8 mouse cellular contexts compared by ENCODE assay signal in genomic region chr9:107627387-107628255, GRCm38 (mm10). TPM values are rescaled to one million over a fixed set of nuclear protein-coding genes. Genes with fewer than 3 reads are reported as not detected.
DNase-seq lines count a peak whose midpoint lies in the region; ATAC-seq and TF ChIP-seq lines count a peak whose summit lies in the region.

No protein-coding gene starts in this region.

- no peaks in the 10 kb centered on the region for H3K9me3 ChIP-seq in E14TG2a.4 (ENCODE audit: low read length)
- H3K9me3 ChIP-seq in heart, embryonic 15.5 days (replicated peaks) = no peaks in the 10 kb centered on the region

- peaks cover 100% of the 10 kb centered on the region for H3K79me2 ChIP-seq in macrophage (ENCODE audit: inconsistent target)

- 32% methylated on average over 20 of the region's 20 CpGs for WGBS in heart, embryonic 15.5 days
- 65% methylated on average over 19 of the region's 20 CpGs for WGBS in macrophage (ENCODE audit: missing documents)

- H3K36me3 ChIP-seq in E14TG2a.4 (ENCODE audit: insufficient read depth, low read length) (peaks cover 25% of the 10 kb centered on the region), macrophage (ENCODE audit: inconsistent target) (peaks cover 8% of the 10 kb centered on the region; the same call in 1 of the 2 replicates)
- H3K36me3 ChIP-seq in heart, embryonic 15.5 days = peaks cover 13% of the 10 kb centered on the region; the same call in 1 of the 2 replicates

- peaks cover 13% of the 10 kb centered on the region for H3K27me3 ChIP-seq in E14TG2a.4 (ENCODE audit: insufficient read depth, low read length)
- H3K27me3 ChIP-seq in heart, embryonic 15.5 days = no peaks in the 10 kb centered on the region

- H3K4me2 ChIP-seq in heart, embryonic 15.5 days = peak overlapping the region; percentile 94

- peaks cover 92% of the 10 kb centered on the region for H3K4me1 ChIP-seq in E14TG2a.4 (replicated peaks; ENCODE audit: low read depth, low read length)
- H3K4me1 ChIP-seq in heart, embryonic 15.5 days (replicated peaks) = peaks cover 94% of the 10 kb centered on the region

- H3K4me3 ChIP-seq in E14TG2a.4 (replicated peaks; ENCODE audit: low read length) (peak overlapping the region; percentile 68), macrophage (ENCODE audit: inconsistent target) (no peak overlapping the region)
- no peak overlapping the region; the same call in 1 of the 2 replicates for H3K4me3 ChIP-seq in heart, embryonic 15.5 days

- peak; percentile 33 for DNase-seq in gastrocnemius, postnatal 10 days
- DNase-seq in gastrocnemius, postnatal 4 days (ENCODE audit: low spot score in 2 of 2) = no peak
- no peak for DNase-seq in embryo, embryonic 11 days
- no peak for DNase-seq in right cerebral cortex, postnatal 4 days

- no peak for TF ChIP-seq CTCF in E14TG2a.4 (conservative IDR thresholded peaks at IDR 0.05; ENCODE audit: low read length)

- peak overlapping the region; percentile 89 for H3K27ac ChIP-seq in heart, embryonic 15.5 days
- peak overlapping the region; percentile 78 for H3K27ac ChIP-seq in macrophage

- peak overlapping the region; percentile 44 for H3K9ac ChIP-seq in heart, embryonic 15.5 days

- no peak for ATAC-seq in heart, embryonic 15.5 days (replicated peaks; ENCODE audit: insufficient number of reproducible peaks, insufficient read depth, low FRiP score, low read depth)
- no peak for ATAC-seq in frontal cortex, adult (ENCODE audit: low TSS enrichment)

RNA-seq across cellular contexts. Expression of gene Gnai2, which starts 7.5 kb away (rescaled TPM):
- total RNA-seq in gastrocnemius, postnatal 10 days (2021) = 100 to 1,000 TPM; 193 to 231 TPM
- total RNA-seq in gastrocnemius, postnatal 4 days (2021) = 100 to 1,000 TPM; 307 to 340 TPM
- polyA plus RNA-seq in heart, embryonic 15.5 days (2015; fragmentation: Nextera tagmentation; extraction: Ambion mirVana) = 367 and 431 TPM in 2 replicates
- total RNA-seq in macrophage (2018; cell fraction: chromatin; rRNA removed) = 100 to 1,000 TPM in 23 of 26 experiments, 10 to 100 TPM in 3; 71.0 to 453 (median 221) TPM
- 100 to 1,000 TPM; 541 to 697 (median 633) TPM for total RNA-seq in macrophage (2018; cell fraction: cytosol; rRNA removed)
- total RNA-seq in macrophage (2018; cell fraction: nucleus; rRNA removed) = 100 to 1,000 TPM; 118 to 431 (median 271) TPM
- 624 to 802 TPM (median 682 TPM) in 3 replicates for polyA plus RNA-seq in macrophage (2018)

RNA-seq across cellular contexts. Expression of gene Sema3b, which starts 18.6 kb away (rescaled TPM):
- total RNA-seq in gastrocnemius, postnatal 10 days (2021) = 10 to 100 TPM; 41.8 to 51.3 TPM
- 10 to 100 TPM; 50.9 to 52.0 TPM for total RNA-seq in gastrocnemius, postnatal 4 days (2021)
- 9.7 and 10.7 TPM in 2 replicates for polyA plus RNA-seq in heart, embryonic 15.5 days (2015; fragmentation: Nextera tagmentation; extraction: Ambion mirVana)
- total RNA-seq in macrophage (2018; cell fraction: chromatin; rRNA removed) = 1 to 10 TPM in 3 of 26 experiments, under 1 TPM in 14, not detected in 9; 0.17 to 2.2 (median 0.60) TPM
- total RNA-seq in macrophage (2018; cell fraction: cytosol; rRNA removed) = under 1 TPM in 3 of 26 experiments, not detected in 23; 0.03 to 0.14 (median 0.06) TPM
- total RNA-seq in macrophage (2018; cell fraction: nucleus; rRNA removed) = 1 to 10 TPM in 1 of 26 experiments, under 1 TPM in 4, not detected in 21; 0.11 to 1.0 (median 0.30) TPM
- not detected in 3 replicates for polyA plus RNA-seq in macrophage (2018)

RNA-seq across cellular contexts. Expression of gene Ifrd2, which starts 40.2 kb away (rescaled TPM):
- 10 to 100 TPM; 34.6 to 40.4 TPM for total RNA-seq in gastrocnemius, postnatal 10 days (2021)
- total RNA-seq in gastrocnemius, postnatal 4 days (2021) = 10 to 100 TPM; 31.8 to 35.2 TPM
- 31.7 and 45.7 TPM in 2 replicates for polyA plus RNA-seq in heart, embryonic 15.5 days (2015; fragmentation: Nextera tagmentation; extraction: Ambion mirVana)
- 10 to 100 TPM in 7 of 26 experiments, 1 to 10 TPM in 19; 2.6 to 17.1 (median 7.9) TPM for total RNA-seq in macrophage (2018; cell fraction: chromatin; rRNA removed)
- total RNA-seq in macrophage (2018; cell fraction: cytosol; rRNA removed) = 10 to 100 TPM in 1 of 26 experiments, 1 to 10 TPM in 25; 3.3 to 10.4 (median 6.3) TPM
- 10 to 100 TPM in 6 of 26 experiments, 1 to 10 TPM in 20; 2.1 to 27.4 (median 5.2) TPM for total RNA-seq in macrophage (2018; cell fraction: nucleus; rRNA removed)
- polyA plus RNA-seq in macrophage (2018) = 4.4 to 25.0 TPM (median 10.0 TPM) in 3 replicates

RNA-seq across cellular contexts. Expression of gene Slc38a3, which starts 41.7 kb away (rescaled TPM):
- total RNA-seq in gastrocnemius, postnatal 10 days (2021) = 10 to 100 TPM; 17.6 to 20.4 TPM
- total RNA-seq in gastrocnemius, postnatal 4 days (2021) = 10 to 100 TPM; 10.6 to 11.3 TPM
- 2.5 and 3.6 TPM in 2 replicates for polyA plus RNA-seq in heart, embryonic 15.5 days (2015; fragmentation: Nextera tagmentation; extraction: Ambion mirVana)
- not detected for total RNA-seq in macrophage (2018; cell fraction: chromatin; rRNA removed)
- total RNA-seq in macrophage (2018; cell fraction: cytosol; rRNA removed) = not detected
- not detected for total RNA-seq in macrophage (2018; cell fraction: nucleus; rRNA removed)
- not detected in 3 replicates for polyA plus RNA-seq in macrophage (2018)

RNA-seq across cellular contexts. Expression of gene Hyal3, which starts 47.0 kb away (rescaled TPM):
- 1 to 10 TPM in 1 of 2 experiments, under 1 TPM in 1; 0.28 to 1.1 TPM for total RNA-seq in gastrocnemius, postnatal 10 days (2021)
- total RNA-seq in gastrocnemius, postnatal 4 days (2021) = under 1 TPM; 0.66 to 0.78 TPM
- polyA plus RNA-seq in heart, embryonic 15.5 days (2015; fragmentation: Nextera tagmentation; extraction: Ambion mirVana) = 0.68 and 0.82 TPM in 2 replicates
- 1 to 10 TPM in 19 of 26 experiments, under 1 TPM in 5, not detected in 2; 0.54 to 4.1 (median 1.3) TPM for total RNA-seq in macrophage (2018; cell fraction: chromatin; rRNA removed)
- under 1 TPM; 0.11 to 0.51 (median 0.28) TPM for total RNA-seq in macrophage (2018; cell fraction: cytosol; rRNA removed)
- total RNA-seq in macrophage (2018; cell fraction: nucleus; rRNA removed) = 1 to 10 TPM in 12 of 26 experiments, under 1 TPM in 11, not detected in 3; 0.40 to 3.3 (median 1.1) TPM
- 0.38 to 0.51 TPM (median 0.43 TPM) in 3 replicates for polyA plus RNA-seq in macrophage (2018)
